Mouse (Mus musculus): ENCODE data around the gene Dnmt3a.

Gene Dnmt3a

DNA sequence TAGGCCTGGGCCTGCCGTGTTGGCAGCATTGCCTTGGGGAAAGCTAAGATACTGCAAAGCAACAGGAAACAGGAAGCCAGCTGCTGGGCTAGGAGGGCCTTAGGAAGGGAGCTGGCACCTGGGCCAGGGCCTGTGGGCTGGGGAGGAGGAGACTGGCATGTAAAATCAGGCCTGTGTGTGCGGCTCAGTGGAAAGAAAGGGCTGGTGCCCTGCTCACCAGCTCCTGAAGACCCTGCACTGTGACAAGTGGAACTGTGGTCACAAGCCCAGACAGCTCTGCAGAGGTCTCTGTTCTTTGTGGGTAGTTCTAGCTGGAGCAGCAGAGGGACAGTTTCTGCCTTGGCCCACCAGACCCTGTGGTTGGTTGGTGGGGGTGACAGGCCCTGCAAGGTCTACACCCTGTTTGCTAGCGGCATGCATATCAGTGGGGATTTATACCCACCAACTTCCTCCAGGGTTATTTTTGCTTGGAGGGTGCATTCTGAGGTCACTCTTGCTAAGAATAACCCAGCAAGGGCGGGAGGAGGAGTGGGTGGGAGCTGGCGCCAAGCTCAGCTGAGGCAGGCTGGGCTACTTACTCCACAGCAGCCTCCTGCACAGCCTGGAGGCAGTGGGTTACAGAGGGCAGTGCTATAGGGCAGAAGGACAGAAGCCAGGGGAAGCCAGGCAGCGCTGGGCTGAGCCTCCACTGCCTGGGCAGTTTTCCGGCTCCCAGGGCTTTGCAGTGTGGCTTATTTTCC lies 50.1 kb downstream of the Dnmt3a start:
- DNase-seq: peak; percentile 69

DNA sequence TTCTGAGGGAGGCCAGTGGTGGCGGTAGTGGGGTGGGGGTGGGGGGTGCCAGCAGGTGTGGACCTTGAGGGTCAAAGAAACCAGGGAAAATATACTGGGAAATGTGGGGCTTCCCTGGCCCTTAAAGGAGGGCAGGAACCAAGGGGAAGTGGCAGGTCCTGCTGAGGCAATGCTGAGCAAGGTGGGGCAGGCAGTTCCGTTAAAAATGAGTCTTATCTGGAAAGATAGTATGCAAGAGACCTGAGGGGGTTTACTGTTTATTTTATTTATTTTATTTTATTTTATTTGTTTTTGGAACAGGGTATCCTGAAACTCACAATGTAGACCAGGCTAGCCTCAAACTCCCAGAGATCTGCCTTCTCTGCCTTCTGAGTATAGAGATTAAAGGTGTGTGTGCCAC lies 50.9 kb downstream of the Dnmt3a start:
- no peak for DNase-seq

DNA sequence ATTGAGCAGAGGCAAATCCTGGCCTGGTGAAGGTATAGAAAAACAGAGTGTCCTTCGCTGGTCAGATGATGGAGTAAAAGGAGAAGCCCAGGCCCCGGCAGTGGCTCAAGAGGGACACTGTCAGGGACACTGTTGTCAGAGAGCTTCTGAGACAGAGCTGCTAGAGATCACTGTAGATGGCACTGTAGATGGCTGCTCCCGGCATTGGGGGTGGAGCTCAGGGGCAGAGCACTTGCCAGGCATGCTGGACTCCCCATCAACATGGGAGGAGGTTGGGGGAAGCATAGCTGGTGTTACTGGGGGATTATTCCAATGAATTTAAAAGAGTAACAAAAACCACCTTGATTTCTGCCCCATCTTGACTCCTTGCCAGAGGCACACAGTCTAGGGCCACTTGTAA lies 51.4 kb downstream of the Dnmt3a start:
- no peak for DNase-seq

DNA sequence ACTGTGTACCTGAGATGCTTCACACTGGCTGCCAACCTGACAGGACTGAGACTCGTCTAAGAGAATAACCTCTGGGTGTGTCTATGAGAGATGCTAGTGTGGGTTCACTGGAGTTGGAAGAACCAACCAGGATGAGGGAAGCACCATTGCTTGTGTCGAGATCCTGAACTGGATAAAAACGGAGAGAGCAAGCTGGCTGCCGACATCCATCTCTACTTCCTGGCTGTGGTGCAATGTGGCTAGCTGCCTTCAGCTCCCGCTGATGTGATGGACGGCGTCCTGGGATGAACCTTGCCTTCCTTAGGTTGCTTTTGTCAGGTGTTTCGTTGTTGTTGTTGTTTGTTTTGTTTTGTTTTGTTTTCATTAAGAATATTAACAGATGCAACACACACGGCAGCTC lies 52.0 kb downstream of the Dnmt3a start:
- DNase-seq: no peak

DNA sequence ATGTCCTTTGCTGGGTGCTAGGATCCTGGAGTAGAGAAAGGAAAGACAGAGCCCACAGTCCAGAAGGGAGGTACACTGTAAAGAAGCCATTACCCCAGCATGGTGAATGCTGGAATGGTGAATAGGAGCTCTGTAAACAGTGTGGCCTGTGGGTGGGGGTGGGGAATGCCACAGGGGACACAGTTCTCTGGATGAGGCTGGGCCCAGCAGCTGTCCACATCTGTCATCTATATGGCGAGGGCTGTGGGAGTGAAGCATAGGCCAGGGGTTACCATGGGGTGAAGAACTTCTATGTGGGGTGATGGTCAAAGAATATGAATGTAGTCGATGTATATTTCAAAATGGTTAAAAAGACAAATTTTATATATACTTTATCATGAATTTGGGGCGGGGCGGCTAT lies 52.9 kb downstream of the Dnmt3a start:
- DNase-seq: no peak

DNA sequence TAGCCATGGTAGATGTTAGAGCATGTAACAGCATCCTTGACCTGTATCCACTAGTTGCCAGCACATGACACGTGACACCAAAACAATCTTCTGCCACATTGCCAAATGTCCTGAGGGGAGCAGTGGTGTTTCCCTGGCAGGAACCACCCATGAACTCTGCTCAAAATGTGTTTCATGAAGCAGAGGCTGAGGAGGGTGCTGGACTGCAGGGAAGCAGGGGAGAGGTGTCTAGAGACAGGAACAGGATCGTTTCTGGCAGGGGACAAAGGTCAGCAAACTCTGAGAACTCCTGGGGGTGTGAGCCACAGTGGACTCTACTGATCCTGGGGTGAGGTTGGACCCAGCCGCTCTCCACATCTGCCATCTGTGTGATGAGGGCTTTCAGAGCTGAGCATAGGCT lies 53.7 kb downstream of the Dnmt3a start:
- no peak for DNase-seq

DNA sequence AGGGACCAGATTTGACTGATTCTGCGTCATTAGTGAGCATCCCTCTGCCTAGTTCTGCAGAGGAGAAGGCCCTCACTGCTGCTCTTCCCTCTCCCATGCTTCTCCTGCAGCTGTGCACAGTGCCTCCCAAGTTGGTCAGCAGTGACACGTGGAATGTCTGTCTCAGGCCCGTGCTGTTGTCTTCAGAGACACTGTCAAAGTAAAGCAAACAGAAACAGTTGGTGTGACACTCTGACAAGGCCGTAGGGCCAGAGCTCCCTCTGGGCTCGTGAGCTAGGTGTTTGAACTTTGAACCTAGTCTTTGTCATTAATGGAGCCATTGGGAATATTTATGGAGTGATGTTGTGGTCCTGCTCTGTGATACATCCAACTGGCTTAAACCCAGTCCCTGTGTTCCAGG lies 54.2 kb downstream of the Dnmt3a start:
- no peak for DNase-seq

DNA sequence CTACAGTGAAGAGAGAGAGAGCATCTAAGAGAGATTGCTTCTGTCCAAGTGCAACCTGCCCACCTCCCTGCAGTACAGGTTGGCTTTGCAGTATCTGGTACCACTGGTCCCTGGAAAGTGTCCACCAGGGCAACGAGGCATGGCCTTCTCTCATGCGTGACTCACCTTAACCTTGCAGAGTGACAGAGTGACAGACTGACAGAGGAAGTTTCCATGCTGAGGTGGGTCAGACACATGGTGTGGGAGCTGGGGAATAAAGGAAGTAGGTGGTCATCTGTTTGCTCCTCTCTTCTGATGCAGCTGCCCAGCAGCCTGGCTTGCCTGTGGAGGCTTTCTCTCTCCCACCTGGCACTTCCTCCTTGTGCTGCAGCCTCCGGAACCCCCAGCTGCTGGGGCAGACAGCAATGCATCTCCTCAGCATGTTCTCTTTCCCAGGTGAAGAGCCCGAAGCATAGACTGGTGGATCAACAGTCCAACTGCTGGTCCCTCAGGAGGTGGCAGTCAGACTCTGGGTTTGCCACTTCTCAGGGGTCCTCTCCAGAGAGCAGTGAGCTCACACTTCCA lies 55.9 kb downstream of the Dnmt3a start:
- DNase-seq: no peak

DNA sequence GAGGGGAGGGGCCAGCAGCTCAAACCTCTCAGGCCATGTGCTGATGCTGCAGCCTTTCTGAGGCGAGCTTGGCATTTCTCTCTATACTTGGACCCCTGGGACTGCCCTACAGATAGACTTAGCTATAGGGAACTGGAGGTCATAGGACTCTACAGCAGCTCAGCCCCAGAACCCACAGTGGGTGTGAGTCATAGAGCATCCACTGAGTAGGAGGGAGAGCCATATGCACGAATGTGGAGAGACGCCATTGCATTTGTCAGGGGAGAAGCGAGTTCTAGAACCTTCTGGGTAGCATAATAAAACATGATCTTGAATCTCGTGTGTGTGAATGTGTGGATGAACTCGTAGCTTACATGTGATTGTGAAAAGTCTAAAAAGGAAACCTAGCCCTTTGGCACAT lies 56.4 kb downstream of the Dnmt3a start:
- DNase-seq: peak; percentile 53

DNA sequence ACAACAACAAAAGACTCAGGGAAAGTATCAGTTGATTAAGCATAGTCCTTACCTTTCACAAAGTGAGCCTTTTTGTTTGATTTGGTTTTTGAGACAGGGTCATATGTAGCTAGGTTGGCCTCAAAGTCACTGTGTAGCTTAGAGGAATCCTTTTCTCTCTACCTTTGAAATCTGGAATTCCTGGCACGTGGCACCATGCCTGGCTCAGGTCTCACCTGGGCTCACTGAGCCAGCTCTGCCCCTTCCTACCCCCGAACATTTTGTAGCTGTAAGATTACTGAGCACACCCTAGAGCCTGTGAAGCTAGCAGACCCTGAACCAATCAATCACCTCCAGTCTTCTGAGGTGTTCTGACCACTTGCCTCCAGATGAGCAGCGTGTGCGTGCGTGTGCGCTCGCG lies 58.4 kb downstream of the Dnmt3a start:
- DNase-seq: no peak

DNA sequence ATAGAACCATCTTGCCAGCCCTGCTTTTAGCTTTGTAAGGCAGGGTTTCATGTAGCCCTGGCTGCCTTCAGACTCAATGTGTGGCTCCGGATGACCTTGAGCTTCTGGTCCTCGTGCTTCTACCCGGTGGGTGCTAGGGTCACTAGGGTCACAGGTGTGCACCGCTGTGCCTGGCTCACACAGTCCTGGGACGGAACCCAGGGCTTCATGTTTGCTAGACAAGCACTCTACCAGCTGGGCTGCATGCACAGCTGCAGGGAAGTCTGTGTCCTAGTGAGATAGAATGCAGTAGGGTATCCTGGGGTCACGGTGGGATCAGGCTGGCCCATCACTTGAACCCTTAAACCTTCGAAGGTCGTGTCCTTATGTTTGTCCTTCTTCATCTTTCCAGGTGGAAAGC lies 59.8 kb downstream of the Dnmt3a start:
- no peak for DNase-seq

DNA sequence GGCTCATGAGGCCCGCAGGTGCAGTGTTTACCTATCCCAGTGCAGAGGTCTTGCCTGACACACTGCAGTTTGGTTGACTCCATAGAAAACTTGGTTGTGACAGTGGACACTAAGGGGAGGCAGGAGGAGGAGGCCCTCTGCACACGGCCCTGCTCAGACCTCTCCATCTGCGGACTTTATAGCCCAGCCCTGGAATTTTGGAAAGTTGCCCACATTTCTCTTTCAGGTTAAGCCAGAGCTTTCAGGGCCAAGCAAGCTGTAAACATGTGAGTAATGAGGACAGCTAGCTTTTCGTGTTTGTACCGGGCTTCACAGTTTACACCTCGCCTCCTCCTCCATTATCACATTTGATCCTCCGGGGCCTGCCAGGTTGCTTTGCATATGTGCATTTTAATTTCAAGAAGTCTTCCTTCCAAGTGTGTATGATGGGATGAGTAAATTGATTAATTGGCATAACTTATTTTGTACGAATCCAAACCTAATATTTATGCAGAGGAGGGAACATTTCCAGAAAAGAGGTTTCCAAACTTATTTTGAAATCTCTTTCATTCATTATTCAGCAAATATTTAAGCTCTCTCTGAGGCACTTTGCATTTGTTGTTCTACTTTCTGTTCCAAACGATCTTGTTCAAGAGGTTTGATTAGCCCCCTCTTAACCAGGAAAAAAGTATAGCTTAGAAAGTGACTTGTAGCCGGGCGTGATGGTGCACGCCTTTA lies 61.0 kb downstream of the Dnmt3a start:
- no peak for DNase-seq

DNA sequence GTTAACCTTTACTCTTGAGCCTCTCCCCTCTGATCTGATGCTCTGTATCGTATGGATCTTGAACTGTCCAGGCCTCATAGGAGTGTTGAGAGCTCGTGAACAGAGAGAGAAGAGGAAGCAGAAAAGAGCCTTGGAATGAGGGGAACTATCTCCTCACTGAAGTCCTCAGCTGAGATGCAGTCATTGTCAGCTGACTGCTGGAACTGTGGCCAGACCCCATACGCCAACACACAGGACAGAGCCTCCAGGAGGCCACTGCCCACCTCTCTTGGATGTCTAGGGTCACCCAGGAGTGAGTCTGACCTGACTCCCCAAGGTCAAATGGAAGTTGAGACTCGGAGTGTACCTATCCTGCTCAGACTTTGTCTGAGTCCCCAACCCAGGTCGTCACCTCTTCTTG lies 62.3 kb downstream of the Dnmt3a start:
- no peak for DNase-seq

DNA sequence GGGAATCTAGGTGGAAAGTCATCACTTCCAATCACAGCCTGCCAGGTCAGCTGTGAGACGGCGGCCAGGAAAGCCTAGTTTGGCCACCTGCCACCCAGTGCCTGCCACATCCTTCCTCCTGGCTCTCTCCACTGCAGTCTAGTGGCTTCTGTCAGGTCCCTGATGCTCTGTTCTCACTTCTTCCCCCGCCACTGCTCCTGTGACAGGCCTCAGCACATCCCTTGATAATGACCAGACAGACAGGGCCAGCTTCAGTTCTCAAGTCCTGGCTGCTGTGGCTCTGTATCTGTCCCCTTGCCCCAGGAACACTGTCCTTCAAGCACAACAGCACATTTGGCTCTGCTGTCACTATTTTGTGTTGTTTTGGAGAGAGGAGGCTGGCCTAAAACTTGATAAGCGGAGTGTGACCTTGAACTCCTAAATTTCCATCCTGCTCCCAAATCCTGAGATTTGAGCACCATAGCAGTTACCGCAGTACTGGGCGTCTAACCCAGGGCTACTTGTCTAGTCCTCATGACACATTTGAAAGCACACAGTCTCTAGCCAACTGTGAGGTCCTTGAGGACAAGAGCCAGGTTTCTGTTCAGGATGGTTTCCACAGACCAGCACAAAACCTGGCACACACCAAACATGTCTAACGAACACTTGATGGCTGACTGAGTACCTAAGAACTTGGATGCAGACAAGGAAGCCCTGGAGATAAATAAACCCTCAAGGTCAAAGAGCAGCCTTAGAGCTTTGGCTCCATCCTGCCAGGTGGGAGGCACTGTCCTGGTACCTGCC lies 63.1 kb downstream of the Dnmt3a start:
- peak; percentile 43 for DNase-seq

DNA sequence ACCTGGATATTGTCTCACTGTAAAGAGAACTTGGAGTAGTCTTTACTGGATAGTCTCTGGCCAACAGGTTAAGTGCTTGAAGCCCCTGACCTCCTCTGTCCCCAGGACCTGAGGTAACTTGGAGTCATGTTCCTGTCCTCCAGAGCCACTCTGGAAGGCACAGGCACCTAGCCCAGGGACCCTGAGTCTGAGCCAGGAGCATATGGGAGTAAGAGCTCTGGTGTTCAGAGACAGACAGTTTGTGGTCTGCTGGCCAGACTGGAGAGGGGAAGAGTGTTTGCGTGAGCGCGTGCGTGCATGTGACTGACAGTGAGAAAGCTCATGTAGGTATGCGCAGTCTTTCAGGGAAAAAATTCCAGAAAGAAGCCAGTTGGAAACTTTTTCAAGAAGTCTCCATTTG lies 64.2 kb downstream of the Dnmt3a start:
- DNase-seq: no peak

DNA sequence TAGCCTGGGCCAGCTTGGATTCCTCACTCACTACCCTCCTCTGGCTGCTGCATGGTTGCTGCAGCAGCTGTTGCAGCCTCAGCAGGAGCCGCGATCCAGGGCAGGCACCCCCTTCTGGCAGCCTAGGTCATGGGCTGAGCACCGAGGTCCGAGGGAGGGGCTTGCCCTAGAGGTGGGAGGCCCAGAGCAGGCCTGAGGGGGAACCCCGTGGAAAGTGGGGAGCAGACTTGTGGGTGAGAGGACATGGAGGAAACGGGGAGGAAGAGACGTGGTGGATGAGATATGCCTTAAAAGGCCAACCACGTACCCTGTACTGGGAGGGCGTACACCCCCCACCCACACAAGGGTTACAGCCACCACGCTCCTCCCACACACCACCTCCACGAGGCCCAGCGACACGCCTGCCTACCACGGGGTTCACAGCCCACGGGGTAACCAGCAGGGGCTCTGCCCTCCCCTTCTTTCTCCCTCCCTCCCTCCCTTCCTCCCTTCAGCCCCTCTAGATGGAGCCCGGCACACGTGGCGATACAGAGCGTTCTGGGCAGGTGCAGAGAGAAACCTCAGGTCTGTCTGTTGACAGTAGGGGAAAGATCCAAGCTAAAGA lies 65.2 kb downstream of the Dnmt3a start:
- DNase-seq: no peak

DNA sequence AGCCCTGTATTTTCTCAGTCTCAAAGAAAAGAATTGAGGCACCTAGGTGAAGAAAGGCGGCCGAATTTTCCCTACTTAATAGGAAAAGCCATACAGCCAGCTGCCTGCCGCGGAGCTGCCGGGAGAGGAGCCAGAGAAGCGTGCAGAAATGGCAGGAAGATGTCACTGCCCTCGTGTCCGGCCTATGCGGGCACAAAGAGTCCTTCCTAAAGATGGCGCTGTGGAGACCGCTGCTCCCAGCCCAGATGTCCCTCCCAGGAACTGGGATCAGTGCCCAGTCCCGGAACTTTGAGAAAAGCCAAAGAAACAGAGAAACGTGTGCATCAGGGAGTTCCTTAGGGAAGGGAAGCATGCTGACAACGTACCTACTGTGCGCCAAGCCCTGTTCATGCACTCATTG lies 65.8 kb downstream of the Dnmt3a start:
- peak; percentile 84 for DNase-seq

DNA sequence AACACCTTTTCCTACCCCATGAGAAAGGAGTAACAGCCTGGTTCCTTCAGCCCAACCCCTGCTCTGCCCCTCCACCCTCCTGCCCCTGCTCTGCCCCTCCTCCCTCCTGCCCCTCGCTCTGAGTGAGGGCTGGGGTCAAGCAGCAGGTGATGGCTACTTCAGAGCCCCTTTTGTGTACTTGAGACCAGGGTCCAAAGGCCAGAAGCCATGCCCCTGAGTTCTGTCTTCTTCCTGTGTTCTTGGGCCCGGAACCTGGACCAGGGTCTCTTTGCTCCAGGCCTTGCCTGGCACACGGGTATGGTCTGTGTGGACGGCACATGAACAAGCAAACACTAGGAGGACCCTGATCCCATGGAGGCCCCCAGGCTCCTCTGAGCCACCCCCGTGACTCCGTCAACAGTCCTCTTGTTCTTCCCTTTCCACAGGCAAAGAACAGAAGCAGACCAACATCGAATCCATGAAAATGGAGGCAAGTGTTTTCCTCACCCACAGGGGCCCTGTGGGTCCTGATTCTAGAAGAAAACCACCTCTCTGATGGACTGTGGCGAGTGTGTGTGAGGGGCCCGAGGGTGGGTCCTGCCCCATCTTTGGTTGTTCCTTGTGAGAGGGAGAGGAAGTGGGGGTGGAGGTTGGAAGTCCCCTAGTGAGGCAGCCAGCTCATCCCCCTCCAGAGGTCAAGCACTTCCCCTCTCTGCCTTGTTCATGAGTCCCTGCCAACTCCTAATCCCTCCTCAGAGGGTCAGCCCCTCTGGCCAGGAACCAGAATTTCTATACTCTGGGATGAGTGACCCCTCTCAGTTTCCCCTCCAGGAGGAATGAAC lies 66.8 kb downstream of the Dnmt3a start:
- no peak for DNase-seq

DNA sequence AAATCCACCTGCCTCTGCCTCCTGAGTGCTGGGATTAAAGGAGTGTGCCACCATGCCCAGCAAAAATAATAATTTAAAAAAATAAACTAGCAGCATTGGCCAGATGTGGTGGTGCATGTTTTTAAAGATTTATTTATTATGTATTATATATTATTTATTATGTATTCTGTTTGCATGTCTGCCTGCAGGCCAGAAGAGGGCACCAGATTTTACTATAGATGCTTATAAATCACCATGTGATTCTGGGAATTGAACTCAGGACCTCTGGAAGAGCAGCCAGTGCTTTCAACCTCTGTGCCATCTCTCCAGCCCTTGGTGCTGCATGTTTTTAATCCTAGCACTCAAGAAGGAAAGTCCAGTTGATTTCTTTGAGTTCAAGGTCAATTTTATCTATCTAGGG lies 69.7 kb downstream of the Dnmt3a start:
- DNase-seq: no peak

DNA sequence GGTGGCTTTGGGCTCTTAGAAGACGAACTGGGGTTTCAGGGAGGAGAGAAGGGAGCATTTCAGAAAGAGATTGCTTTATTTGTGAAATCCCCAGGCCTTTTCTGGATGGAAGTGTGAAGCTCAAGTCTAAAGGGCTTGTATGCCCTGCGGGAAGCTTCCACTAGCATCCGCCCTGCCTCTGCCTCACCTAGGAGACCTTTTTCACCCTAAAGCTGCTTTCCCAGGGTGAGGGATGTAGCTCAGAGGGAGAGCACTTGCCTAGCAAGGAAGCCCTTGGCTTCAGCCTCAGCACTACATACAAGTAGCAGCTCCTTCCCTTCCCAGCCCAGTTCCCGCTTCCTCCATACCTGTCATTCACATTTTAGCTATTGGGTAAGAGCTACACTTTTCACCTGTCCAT lies 71.6 kb downstream of the Dnmt3a start:
- no peak for DNase-seq

DNA sequence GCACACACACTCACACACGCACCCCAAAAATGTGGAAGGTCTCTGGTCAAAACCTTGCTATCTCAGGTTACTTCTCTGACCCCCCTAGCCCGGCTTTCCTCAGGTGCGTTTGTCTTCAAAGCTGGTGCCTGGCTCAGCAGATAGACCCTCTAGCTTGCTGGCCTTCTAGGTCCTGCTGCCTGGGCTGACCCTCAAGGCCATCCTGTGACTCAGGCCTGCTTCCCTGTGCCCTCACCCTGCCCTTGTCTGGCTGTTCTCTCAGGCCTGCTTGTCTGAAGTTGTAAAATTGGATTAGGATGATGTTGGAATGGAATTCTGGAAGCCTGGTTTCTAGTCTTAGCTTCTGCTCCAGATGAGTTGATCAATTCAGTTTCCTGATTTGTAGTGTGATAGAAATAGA lies 75.7 kb downstream of the Dnmt3a start:
- no peak for DNase-seq

DNA sequence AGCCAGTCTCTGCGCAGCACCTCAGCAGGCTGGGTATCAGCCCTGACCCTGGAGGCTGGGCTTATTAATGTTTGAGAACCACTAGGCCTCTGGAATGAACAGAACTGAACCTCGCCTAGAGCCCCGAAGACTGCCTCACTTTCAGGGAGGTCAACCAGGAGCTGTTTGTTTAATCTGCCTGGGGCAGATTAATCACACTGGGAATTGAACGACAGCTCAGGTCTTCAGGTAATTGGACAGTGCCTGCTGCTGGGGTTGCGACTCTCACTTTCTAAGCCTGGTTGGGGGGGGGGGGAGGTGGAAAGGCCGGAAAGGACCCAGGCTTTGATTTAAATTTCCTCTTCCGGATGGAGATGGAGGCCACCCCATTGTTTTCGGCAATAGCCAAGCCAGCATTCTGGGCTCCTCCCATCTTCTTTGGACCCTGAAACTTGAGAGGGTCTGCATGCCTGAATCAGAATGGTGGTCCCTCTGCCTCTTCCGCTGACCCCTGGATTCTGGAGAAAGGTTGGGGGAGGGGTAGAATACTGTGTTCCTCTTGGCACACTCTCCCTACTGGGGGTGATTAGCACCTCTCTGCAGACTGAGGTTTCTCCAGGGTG lies 79.2 kb downstream of the Dnmt3a start:
- DNase-seq: no peak

Data from right cerebral cortex, adult 18-20 months (tissue).